Mouse (Mus musculus) limb, embryonic 10.5 days (tissue): ENCODE measurements around the gene Gm8126. TPM values are rescaled to one million over a fixed set of nuclear protein-coding genes. Genes with fewer than 3 reads are reported as not detected.
"Not testable (repeated sequence)": the region's sequence is repeated elsewhere in the genome, so short reads cannot be mapped to it uniquely, and the experiment has no call there.

ENCODE experiments used
- DNase-seq: peaks from one replicate; pipeline ENCODE4 v3.0.0-alpha.2; 2017; ENCODE audit warnings: low spot score
- H3K27ac ChIP-seq: fragments of 300-500 bp; sonication (generic); 2 replicates; pipeline ENCODE4 v1.5.1; 2016; ENCODE audit warnings: mild to moderate bottlenecking
- H3K27me3 ChIP-seq: fragments of 300-500 bp; sonication (generic); 2 replicates; pipeline ENCODE4 v1.6.1; 2016; ENCODE audit warnings: low read depth, mild to moderate bottlenecking; ENCODE audit not compliant: poor library complexity, severe bottlenecking
- H3K36me3 ChIP-seq: fragments of 300-500 bp; sonication (generic); 2 replicates; pipeline ENCODE4 v1.6.1; 2016; ENCODE audit warnings: mild to moderate bottlenecking, moderate library complexity
- H3K4me1 ChIP-seq: fragments of 300-500 bp; sonication (generic); 2 replicates; pipeline ENCODE4 v1.6.1; 2016
- H3K4me3 ChIP-seq: fragments of 300-500 bp; sonication (generic); 2 replicates; pipeline ENCODE4 v1.5.1; 2016; ENCODE audit warnings: mild to moderate bottlenecking, moderate library complexity
- H3K9me3 ChIP-seq: fragments of 300-500 bp; sonication (generic); replicated peaks from 2 replicates; pipeline ENCODE4 v1.6.1; 2016; ENCODE audit warnings: mild to moderate bottlenecking
- WGBS: fragments of 180-500 bp; shearing (Covaris S2); methylation state at CpG from one replicate; pipeline ENCODE4 v1.1.7; 2016; 5-methylcytosine and 5-hydroxymethylcytosine counted together
- polyA plus RNA-seq: library from polyadenylated mRNA; unstranded; fragments of >200 nt; fragmentation: Nextera tagmentation; extraction: Ambion mirVana; gene quantifications from 2 replicates; pipeline ENCODE4 v1.2.1, GENCODE M21; 2016

Gene Gm8126
- not detected in 2 replicates for polyA plus RNA-seq

DNA sequence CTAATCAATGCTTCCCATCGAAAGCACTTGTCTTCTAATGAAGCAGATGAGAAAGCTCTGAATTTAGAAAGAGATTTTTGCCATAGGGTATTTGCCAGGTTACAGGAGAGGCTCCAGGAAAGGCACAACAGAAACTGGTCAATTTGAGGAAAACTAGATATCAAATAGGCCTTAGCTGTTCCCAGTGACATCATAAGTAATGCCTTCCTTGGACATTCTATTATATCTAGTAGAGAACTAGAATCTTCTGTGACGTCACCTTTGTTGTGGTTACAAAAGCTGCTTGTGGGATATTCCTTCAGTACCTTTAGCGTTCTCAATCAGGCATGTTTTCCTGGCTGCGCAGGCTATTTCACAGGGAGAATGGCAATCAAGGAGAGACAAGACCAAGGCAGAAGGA lies at the start of gene Gm8126:
Gene Gm8126 (plus strand): TSS at position 301 of the 400 bp plus-strand sequence.
- not testable (repeated sequence) for H3K4me1 ChIP-seq, DNase-seq, H3K36me3 ChIP-seq, H3K4me3 ChIP-seq, H3K27me3 ChIP-seq, H3K27ac ChIP-seq, H3K9me3 ChIP-seq
- WGBS: 97% methylated on average over 3 of the region's 4 CpGs

DNA sequence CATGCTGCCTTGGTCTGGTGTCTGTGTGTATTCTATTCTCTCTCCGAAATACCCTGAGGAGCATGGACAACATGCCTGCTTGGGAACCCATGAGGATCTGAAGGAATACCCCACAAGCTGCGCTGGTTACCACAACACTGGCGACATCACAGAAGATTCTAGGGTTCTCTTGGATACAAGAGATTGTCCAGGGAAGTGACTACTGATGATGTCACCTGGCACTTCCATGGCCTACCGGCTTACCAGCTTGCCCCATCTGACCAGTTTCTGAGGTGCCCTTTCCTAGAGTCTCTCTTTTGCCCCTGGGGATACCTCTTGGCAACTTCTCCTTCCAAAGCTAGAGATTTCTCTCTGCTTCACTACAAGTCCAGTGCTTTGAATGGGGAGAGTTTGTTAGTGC lies 23.2 kb upstream of the Gm8126 start, which contains the start of gene Gm8122:
Gene Gm8122 (minus strand): TSS at position 101 of the 400 bp plus-strand sequence.
- not testable (repeated sequence) for DNase-seq, H3K36me3 ChIP-seq, H3K4me1 ChIP-seq, H3K27me3 ChIP-seq, H3K4me3 ChIP-seq, H3K27ac ChIP-seq, H3K9me3 ChIP-seq
- 93% methylated on average over 4 of the region's 4 CpGs for WGBS

DNA sequence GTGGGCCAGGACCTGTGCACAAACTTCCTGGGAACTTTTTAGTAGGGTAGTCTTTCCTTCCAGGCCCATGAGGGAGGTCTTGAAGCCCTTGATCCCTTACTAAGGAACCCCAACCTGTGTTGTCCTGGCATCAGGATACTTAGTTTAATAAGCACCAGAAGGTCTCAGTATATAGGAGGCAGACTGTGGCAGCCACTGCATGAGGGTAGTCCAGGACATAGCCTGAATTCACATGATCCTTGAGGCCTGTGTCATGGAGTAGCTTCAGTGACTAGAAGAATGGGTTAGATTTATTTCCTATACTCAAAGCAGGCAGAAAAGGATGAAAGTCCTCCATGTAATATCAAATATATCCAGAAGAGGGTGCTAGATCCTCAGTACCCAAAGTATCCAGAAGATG lies 20.7 kb upstream of the Gm8126 start:
- not testable (repeated sequence) for DNase-seq, H3K4me3 ChIP-seq, H3K27ac ChIP-seq, H3K36me3 ChIP-seq, H3K27me3 ChIP-seq, H3K9me3 ChIP-seq, H3K4me1 ChIP-seq

DNA sequence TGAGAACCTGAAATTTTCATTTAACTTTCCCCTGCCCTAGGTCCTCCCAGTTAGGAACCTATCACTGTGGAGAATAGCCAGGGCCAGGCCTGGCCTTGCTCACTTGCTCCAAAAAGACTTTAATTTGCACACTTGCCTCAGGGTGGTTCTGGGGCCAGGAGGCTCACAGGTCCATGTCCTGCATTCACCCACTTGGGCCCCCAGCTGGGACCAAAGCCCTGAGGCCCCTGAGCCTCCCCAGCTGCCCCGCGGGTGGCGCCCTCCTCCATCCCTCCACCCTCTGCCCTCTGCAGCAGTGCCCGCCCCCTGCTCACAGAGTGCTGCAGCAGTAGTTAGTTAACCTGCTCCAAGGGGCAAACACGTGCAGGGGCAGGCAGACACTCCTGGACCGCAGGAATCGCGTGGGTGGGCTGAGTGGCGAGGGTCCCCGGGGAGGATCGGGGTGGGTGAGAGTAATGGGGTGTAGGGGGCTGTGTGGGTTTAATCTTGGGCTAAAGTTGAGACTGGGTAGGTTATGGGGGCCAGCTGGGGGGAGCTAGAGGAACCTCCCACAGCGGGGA lies 8.8 kb upstream of the Gm8126 start:
- H3K4me1 ChIP-seq, H3K4me3 ChIP-seq, H3K36me3 ChIP-seq, DNase-seq, H3K27ac ChIP-seq, H3K27me3 ChIP-seq, H3K9me3 ChIP-seq: not testable (repeated sequence)
- 23% methylated on average over 9 of the region's 12 CpGs for WGBS

DNA sequence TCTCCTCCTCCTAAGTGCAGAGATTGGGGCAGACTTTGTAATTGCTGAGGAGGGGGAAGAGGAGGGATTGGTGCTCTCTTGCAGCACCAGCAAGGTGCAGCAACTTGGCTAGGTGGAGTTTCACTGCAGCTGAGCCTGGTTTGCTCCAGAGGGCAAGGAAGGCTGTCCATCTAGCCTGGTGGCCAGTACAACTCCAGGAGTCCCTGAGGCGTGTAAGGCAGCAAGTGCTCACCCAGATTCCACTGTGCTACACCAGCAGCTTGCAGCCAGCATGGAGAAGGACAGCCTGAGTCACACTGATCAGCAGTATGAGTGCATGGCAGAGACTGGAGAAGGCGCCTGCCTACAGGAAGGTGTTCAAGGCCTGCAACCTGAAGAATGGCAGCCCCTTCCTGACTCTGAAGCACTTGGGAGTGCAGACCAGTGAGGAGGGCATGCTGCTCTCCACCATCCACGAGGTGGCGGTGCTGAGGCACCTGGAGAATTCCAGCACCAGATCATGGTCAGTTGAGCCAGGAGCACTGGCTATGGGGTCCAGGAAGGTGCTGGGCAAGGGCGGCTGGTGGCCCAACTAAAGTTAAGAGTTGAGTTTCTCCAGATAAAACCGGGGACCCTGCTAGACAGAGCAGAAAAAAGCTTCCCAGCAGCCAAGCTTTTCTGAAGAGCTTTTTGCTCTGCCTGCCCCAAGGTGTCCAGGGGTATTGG lies 7.7 kb upstream of the Gm8126 start:
- not testable (repeated sequence) for H3K4me3 ChIP-seq, H3K27me3 ChIP-seq, H3K36me3 ChIP-seq, H3K4me1 ChIP-seq, H3K27ac ChIP-seq, H3K9me3 ChIP-seq
- peak; percentile 21 for DNase-seq
- WGBS: 32% methylated on average over 5 of the region's 6 CpGs

DNA sequence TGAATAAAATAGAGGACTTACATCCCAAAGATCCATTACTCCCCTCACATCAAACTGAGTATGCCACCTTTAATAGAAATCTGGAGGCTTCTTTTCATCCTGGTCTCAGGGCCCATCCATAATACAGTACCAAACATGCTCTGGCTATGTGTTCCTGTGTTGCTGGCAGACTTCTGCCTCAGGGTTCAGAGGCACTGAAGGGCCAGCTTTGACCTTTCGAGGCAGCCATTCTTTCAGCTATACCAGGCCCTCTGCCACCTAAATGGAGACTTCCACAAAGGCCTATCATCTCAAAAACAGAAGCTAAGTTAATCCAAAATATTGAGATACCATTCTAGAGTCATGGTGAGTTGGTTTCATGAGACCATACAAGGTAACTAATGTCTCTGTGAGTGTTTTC lies 1.9 kb upstream of the Gm8126 start:
- not testable (repeated sequence) for H3K4me1 ChIP-seq, DNase-seq, H3K9me3 ChIP-seq, H3K27me3 ChIP-seq, H3K27ac ChIP-seq, H3K4me3 ChIP-seq, H3K36me3 ChIP-seq
- WGBS: 69% methylated on average over 1 of the region's 1 CpGs

DNA sequence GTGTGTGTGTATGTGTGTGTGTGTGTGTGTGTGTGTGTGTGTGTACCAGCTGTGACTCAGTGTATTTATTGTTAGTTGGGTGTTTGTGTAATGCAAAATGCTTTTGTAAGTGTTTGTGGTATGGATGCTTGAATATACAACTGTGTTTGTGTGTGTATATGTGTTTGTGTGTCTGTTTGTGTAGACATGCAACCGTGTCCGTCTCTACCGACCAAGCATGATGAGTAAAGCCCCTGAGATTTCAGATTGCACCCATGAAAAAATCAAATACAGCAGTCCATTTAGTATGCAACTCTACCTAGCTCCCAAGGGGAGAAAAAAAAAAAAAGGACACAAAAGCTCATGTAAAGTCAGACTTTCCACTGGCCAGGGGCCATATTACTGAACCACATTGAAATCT lies 5.0 kb downstream of the Gm8126 start:
- H3K4me1 ChIP-seq, H3K27me3 ChIP-seq, H3K4me3 ChIP-seq, H3K36me3 ChIP-seq, H3K9me3 ChIP-seq, H3K27ac ChIP-seq: not testable (repeated sequence)
- DNase-seq: peak; percentile 12
- WGBS: 89% methylated on average over 3 of the region's 3 CpGs

DNA sequence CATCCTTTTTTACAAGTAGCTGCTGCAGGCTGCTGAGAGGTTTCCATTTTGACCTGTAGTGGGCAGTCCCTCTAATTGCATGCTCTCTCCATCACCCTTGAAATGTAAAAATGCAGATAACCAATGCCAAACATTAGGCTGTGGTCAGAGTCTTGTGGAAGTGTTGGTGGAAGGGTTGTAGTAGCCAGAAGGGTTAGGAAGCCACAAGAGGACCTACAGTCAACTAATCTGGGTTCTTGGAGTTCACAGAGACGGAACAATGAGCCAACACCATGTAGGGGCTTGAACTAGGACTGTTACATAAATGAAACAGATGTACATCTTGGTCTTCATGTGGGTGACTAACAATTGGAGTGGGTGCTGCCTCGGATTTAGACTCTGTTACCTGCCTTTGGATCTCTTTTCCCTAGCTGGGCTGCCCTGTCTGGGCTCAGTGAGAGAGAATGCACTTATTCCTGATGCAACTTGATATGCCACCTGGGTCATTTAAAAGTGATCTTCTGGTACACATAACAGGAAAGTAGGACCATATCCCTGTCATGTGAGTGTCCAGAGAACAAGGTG lies 10.2 kb downstream of the Gm8126 start:
- not testable (repeated sequence) for H3K4me1 ChIP-seq, H3K27ac ChIP-seq, H3K36me3 ChIP-seq, H3K4me3 ChIP-seq, DNase-seq, H3K27me3 ChIP-seq, H3K9me3 ChIP-seq
- 71% methylated on average over 2 of the region's 2 CpGs for WGBS

DNA sequence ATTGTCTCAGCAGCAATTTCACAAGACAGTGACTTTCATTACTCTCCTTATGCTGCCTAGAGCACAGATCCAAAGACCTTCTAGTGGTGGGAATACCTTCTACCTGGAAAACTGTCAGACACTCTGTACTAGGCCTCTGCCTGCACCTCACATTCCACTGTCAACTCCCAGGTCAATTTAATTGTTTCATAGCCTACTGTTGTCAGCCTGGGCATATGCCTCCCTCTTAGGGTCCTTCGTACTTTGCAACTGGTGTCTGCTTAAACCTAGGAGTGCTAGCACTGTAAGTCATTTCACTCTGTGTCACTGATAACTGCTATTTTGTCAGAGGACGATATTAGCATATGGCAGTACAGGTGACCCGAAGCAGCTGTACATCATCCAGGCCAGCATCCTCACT lies 10.8 kb downstream of the Gm8126 start:
- not testable (repeated sequence) for DNase-seq, H3K9me3 ChIP-seq, H3K27ac ChIP-seq, H3K27me3 ChIP-seq, H3K4me1 ChIP-seq, H3K4me3 ChIP-seq, H3K36me3 ChIP-seq
- 92% methylated on average over 3 of the region's 3 CpGs for WGBS

DNA sequence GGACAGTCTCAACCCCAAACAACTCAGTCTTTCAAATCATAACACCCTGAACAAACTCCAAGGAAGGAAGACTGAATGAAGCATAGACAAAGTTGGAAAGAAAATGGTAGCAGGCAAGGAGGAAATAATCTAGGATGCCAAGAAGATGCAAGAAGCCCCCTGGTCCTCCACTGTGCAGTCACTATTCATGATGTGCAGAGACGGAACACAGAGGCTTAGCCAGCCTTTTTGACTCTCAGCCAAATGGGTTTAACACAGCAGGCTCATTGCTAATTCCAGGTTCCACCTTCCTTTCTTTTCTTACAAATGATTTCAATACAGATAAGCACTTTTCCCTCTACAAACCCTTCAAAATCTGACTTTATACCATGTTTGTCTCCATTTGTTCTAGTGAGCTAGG lies 14.7 kb downstream of the Gm8126 start:
- DNase-seq, H3K27me3 ChIP-seq, H3K27ac ChIP-seq, H3K9me3 ChIP-seq, H3K4me1 ChIP-seq, H3K36me3 ChIP-seq, H3K4me3 ChIP-seq: not testable (repeated sequence)
- WGBS: 100% methylated on average over 1 of the region's 1 CpGs

DNA sequence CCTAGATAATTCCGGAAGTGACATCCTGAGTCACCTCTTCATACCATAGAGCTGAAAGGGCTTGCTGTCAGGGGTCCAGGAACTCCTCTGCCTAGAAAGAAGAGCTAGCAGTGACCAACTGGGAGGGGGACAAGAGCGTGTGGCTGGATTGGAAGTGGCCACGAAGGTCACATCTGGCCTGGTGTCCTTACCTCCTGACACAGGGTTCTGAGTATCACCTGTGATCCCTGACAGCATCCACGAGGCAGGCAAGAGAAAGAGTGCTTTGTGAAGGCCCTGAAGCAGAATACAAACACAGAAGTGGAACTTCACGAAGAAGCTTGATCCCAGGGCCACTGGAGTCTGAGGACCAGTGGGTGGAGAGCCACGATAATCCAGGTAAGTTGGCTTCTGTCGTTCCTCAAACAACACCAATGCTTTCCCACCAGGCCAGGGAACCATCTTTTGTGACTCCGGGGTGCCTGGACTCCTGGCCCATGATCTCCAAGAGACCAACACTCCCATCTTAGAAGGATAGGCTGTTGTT lies 16.6 kb downstream of the Gm8126 start, which contains the start of gene Gm9732:
Gene Gm9732 (plus strand): TSS at position 51 of the 526 bp plus-strand sequence.
- H3K36me3 ChIP-seq, H3K4me1 ChIP-seq, H3K27me3 ChIP-seq, H3K9me3 ChIP-seq, H3K27ac ChIP-seq, H3K4me3 ChIP-seq, DNase-seq: not testable (repeated sequence)
- WGBS: 88% methylated on average over 8 of the region's 8 CpGs

DNA sequence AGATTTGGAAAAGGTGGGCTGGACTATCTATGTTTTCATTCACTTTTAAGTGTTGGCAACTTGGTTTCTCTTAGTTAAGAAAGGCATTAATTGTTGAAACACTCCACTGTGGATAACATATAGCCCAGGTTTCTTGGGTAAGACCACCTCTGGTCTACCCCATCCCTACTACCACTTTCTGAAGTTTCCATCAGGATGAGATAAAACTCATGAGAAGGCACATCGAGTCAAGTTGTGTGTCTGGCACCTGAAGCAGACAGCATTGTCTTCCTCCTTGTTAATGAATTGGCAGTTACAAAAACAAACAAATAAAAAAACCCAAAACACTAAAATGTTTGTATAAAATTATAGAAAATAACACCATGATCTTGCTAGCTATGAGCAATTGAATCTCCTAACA lies 17.3 kb downstream of the Gm8126 start:
- DNase-seq, H3K27ac ChIP-seq, H3K4me1 ChIP-seq, H3K9me3 ChIP-seq, H3K4me3 ChIP-seq, H3K27me3 ChIP-seq, H3K36me3 ChIP-seq: not testable (repeated sequence)
- WGBS: 92% methylated on average over 1 of the region's 1 CpGs

DNA sequence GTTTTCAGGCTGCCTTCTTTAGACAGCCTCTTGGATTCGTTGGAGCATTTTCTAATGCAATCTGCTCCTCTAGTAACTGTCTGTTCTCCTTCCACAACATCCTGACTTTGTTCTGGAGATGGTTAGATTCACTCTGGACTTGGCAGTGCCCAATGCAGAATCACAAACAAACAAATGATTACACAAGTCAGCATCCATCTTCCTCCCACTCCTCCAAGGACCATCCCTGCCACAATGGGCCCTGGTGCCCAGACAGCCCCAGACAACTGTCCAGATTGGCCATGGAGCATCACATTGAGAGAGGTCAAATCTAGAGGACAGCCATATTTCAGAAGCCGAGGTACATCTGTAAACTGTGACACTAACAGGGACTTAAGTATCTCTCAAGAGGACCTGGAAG lies 19.0 kb downstream of the Gm8126 start:
- H3K27me3 ChIP-seq: not testable (repeated sequence)
- WGBS: 77% methylated on average over 2 of the region's 2 CpGs

More for the DNA sequence above, 19.0 kb downstream of the Gm8126 start:
- not testable (repeated sequence) for H3K36me3 ChIP-seq, H3K27ac ChIP-seq, H3K4me1 ChIP-seq, H3K9me3 ChIP-seq, H3K4me3 ChIP-seq
- peak; percentile 25 for DNase-seq
